Mouse (Mus musculus): ENCODE results near the gene Tbl2. TPM values are rescaled to one million over a fixed set of nuclear protein-coding genes. Genes with fewer than 3 reads are reported as not detected.

Tbl2 gene
- total and polyA plus RNA-seq, 2 experiments from 2014 or later, result 10.7 to 36.9 TPM

DNA sequence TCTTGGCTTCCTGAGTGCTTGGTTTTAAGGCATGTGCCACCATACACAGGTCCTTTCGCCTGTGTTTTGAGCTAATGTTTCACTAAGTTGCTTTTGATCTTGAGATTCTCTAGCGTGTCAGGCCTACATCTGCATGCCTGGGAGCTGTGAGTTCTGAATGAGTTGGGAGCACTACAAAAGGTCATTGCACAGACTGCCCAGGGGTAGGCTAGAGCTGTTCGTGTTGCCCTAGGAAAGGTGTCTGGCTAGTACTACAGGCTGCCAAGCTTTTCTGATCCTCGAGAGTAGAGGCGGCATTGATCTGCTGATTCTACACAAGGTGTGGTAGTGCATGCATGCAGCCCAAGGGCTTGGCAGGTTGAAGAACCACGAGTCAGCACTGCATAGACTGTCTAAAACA lies 13.4 kb downstream of the Tbl2 start:
- Histone ChIP-seq H3K27ac (no peak overlapping the region), H3K9ac (replicated peaks; ENCODE audit: low read length) (no peak overlapping the region), H3K4me2 (ENCODE audit: low read depth, low read length) (no peak overlapping the region), H3K36me3 (ENCODE audit: insufficient read depth, low read length) (peaks cover 27% of the 10 kb centered on the region; the same call in 1 of the 2 replicates), H3K4me3 (ENCODE audit: low read length) (no peak overlapping the region), H3K27me3 (ENCODE audit: insufficient read depth, low read length) (no peaks in the 10 kb centered on the region), H3K4me1 (ENCODE audit: insufficient read depth, low read length) (no peaks in the 10 kb centered on the region), H3K9me3 (ENCODE audit: low read length) (no peaks in the 10 kb centered on the region)
- WGBS, result 90% methylated on average over 6 of the region's 6 CpGs
- no peak for DNase-seq (ENCODE audit: low spot score)
- ATAC-seq, result no peak
- no peak for TF ChIP-seq CTCF (IDR thresholded peaks at IDR 0.05; ENCODE audit: low read depth)

DNA sequence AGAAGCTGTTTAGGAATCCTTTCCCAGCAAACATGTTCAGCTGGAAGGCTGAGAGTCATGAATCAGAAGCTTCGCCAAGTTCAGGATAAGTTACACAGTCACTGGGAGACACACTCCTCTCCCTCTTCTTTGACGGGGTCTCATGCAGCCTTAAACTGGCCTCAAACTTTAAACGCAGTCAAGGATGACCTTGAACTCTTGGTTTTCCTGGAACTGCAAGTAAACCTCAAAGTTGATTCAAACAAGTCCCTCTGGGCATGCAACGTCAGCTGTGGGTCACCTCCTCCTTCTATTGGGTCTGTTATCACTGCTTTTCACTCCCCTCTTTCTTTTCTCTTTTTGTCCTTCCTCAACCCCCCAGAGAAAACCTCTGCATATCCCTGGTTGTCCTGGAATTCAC lies 17.5 kb downstream of the Tbl2 start:
- H3K4me1 ChIP-seq (ENCODE audit: insufficient read depth, low read length), result peaks cover 7% of the 10 kb centered on the region; the same call in 1 of the 2 replicates
- WGBS, result 84% methylated on average over 4 of the region's 4 CpGs
- no peak overlapping the region for H3K4me2 ChIP-seq (ENCODE audit: low read depth, low read length)
- ATAC-seq (no peak), DNase-seq (ENCODE audit: low spot score) (no peak)
- no peak overlapping the region for H3K27ac ChIP-seq
- no peak for TF ChIP-seq CTCF (IDR thresholded peaks at IDR 0.05; ENCODE audit: low read depth)
- no peaks in the 10 kb centered on the region for H3K9me3 ChIP-seq (ENCODE audit: low read length)
- no peak overlapping the region for H3K9ac ChIP-seq (replicated peaks; ENCODE audit: low read length)
- H3K4me3 ChIP-seq (ENCODE audit: low read length), result no peak overlapping the region
- no peaks in the 10 kb centered on the region for H3K27me3 ChIP-seq (ENCODE audit: insufficient read depth, low read length)
- peaks cover 6% of the 10 kb centered on the region; the same call in 1 of the 2 replicates for H3K36me3 ChIP-seq (ENCODE audit: insufficient read depth, low read length)

DNA sequence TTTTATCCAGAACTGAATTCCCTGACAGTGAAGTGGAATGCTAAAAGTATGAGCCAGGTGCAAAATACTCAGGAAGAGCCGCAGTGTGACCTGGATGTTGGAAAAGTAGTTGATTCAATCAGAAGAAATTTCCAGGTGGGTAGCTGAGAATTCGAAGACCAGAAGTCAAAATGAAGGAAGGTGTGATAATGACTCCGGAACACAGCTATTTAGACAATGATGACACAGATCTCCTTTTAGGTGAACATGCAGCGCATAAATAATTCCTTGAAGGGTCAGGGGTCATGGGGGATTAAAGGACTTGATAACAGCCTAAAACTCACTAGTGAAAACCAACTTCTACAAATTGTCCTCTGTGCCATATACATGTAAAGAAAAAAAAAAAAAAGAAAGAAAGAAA lies 18.0 kb downstream of the Tbl2 start:
- no peaks in the 10 kb centered on the region for H3K27me3 ChIP-seq (ENCODE audit: insufficient read depth, low read length)
- no peak for ATAC-seq
- no peak overlapping the region for H3K4me3 ChIP-seq (ENCODE audit: low read length)
- H3K4me2 ChIP-seq (ENCODE audit: low read depth, low read length), result peak overlapping the region; percentile 94; the same call in 1 of the 2 replicates
- WGBS, result 97% methylated on average over 4 of the region's 4 CpGs
- no peak for TF ChIP-seq CTCF (IDR thresholded peaks at IDR 0.05; ENCODE audit: low read depth)
- peak overlapping the region; percentile 98 for H3K27ac ChIP-seq
- peaks cover 11% of the 10 kb centered on the region; the same call in 1 of the 2 replicates for H3K36me3 ChIP-seq (ENCODE audit: insufficient read depth, low read length)
- H3K9ac ChIP-seq (replicated peaks; ENCODE audit: low read length), result no peak overlapping the region
- peaks cover 7% of the 10 kb centered on the region; the same call in 1 of the 2 replicates for H3K4me1 ChIP-seq (ENCODE audit: insufficient read depth, low read length)
- no peak for DNase-seq (ENCODE audit: low spot score)
- no peaks in the 10 kb centered on the region for H3K9me3 ChIP-seq (ENCODE audit: low read length)

DNA sequence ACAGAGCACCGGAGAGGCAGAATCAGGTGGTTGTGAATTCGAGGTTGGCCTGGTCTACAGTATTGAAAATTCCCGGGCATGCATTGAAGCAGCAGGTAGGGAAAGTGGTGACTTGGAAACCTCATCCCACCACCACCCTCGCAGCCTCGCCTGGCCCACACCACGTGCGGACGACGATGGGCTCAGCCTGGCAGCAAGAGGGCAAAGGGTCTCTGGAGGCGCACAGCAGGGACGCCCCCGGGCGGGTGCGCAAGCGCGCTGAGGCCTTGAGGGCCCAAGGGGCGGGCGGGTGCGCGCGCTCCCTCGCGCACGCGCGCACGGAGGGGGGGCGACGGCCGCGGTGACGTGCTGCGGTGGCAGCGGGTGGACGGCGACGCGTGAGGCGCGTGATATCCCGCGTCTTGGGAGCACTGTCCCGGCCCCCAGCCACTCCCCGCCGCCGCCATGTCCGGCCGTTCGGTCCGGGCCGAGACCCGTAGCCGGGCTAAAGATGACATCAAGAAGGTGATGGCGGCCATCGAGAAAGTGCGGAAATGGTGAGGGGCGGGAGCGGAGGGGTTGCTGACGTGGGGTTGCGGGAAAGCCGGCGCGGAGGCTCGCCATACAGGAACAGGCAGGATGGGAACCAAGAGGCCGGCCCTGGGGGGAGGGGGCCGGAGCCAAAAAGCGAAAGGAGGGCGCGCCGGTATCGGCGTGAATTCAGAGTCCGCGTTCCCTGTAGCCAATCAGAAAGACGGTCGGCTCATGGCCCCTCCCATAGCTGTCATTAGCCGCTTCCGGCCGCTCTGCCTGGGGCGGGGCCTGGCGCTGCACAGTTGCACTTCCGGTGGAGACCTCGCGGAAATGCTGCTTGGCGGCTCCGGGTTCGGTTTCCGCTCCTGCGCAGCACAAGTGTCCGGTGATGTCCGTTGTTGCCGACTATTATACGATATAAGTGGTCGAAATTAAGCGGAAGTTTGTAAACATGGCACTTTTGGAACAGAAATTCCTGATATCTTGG lies 18.9 kb downstream of the Tbl2 start, which contains the start of gene Bcl7b:
Gene Bcl7b, plus strand, starts transcription at position 221 of the 1,000 bp plus-strand sequence.
- H3K27ac ChIP-seq, result peak within 1 kb of the TSS; percentile 98
- WGBS, result 2% methylated on average over 89 of the region's 95 CpGs
- DNase-seq (ENCODE audit: low spot score), result peak; percentile 98
- H3K36me3 ChIP-seq (ENCODE audit: insufficient read depth, low read length), result peaks cover 18% of the 10 kb centered on the region; the same call in 1 of the 2 replicates
- peak; percentile 99 for ATAC-seq
- H3K4me2 ChIP-seq (ENCODE audit: low read depth, low read length), result peak within 1 kb of the TSS; percentile 94
- H3K27me3 ChIP-seq (ENCODE audit: insufficient read depth, low read length), result no peaks in the 10 kb centered on the region
- H3K9me3 ChIP-seq (ENCODE audit: low read length), result no peaks in the 10 kb centered on the region
- peaks cover 7% of the 10 kb centered on the region; the same call in 1 of the 2 replicates for H3K4me1 ChIP-seq (ENCODE audit: insufficient read depth, low read length)
- H3K4me3 ChIP-seq (ENCODE audit: low read length), result peak within 1 kb of the TSS; percentile 65
- peak within 1 kb of the TSS; percentile 86 for H3K9ac ChIP-seq (replicated peaks; ENCODE audit: low read length)
- TF ChIP-seq CTCF (IDR thresholded peaks at IDR 0.05; ENCODE audit: low read depth), result no peak

DNA sequence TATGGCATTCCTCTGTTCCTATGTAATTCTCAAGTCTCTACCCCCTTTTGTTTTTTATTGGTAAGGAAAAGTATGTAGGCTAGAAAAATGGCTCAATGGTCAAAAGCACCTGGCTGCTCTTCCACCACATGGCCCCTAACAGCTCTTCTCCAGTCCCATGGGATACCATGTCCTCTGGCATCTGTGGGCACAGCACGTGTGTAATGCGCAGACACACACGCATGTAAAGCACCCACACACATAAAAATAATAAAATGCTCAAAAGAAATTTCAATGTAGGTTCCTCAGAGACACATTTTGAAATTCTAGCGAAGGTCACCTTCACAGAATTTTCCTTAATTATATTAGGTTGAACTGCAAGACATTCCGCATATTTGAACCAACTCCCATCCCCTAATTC lies 20.0 kb downstream of the Tbl2 start:
- H3K9me3 ChIP-seq (ENCODE audit: low read length), result no peaks in the 10 kb centered on the region
- H3K4me3 ChIP-seq (ENCODE audit: low read length), result peak overlapping the region; percentile 65
- H3K9ac ChIP-seq (replicated peaks; ENCODE audit: low read length), result peak overlapping the region; percentile 86
- peak overlapping the region; percentile 94 for H3K4me2 ChIP-seq (ENCODE audit: low read depth, low read length)
- no peaks in the 10 kb centered on the region for H3K27me3 ChIP-seq (ENCODE audit: insufficient read depth, low read length)
- peaks cover 7% of the 10 kb centered on the region; the same call in 1 of the 2 replicates for H3K4me1 ChIP-seq (ENCODE audit: insufficient read depth, low read length)
- peak overlapping the region; percentile 98 for H3K27ac ChIP-seq
- 88% methylated on average over 5 of the region's 5 CpGs for WGBS
- TF ChIP-seq CTCF (IDR thresholded peaks at IDR 0.05; ENCODE audit: low read depth), result no peak
- no peak for ATAC-seq
- H3K36me3 ChIP-seq (ENCODE audit: insufficient read depth, low read length), result peaks cover 20% of the 10 kb centered on the region
- DNase-seq (ENCODE audit: low spot score), result no peak

DNA sequence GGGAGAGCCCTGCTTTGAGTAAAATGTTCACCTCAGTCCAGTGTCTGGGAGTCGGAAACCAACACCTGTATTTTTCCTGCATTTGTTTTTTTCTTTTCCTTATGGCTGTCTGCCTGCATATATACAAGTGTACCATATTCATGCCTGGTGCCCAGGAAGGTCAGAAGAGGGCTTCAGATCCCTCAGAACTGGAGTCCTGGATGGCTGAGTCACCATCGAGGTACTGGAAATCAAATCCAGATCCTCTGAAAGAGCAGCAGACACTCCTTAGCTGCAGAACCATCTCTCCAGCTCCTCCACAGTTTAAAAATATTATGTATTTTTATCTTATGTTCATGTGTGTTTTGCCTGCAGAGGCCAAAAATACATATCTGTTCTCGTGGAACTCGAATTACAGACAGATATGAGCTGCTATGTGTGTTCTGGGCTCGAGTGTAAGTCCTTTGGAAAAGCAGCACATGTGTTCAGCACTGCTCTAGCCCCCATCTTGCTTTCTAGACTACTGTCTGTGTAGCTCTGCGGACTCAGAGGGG lies 22.3 kb downstream of the Tbl2 start:
- WGBS, result 94% methylated on average over 6 of the region's 6 CpGs
- DNase-seq (ENCODE audit: low spot score) (no peak), ATAC-seq (no peak)
- H3K9ac ChIP-seq (replicated peaks; ENCODE audit: low read length), result no peak overlapping the region
- no peaks in the 10 kb centered on the region for H3K27me3 ChIP-seq (ENCODE audit: insufficient read depth, low read length)
- no peak overlapping the region for H3K4me2 ChIP-seq (ENCODE audit: low read depth, low read length)
- no peak overlapping the region for H3K4me3 ChIP-seq (ENCODE audit: low read length)
- no peak for TF ChIP-seq CTCF (IDR thresholded peaks at IDR 0.05; ENCODE audit: low read depth)
- peaks cover 27% of the 10 kb centered on the region for H3K36me3 ChIP-seq (ENCODE audit: insufficient read depth, low read length)
- H3K27ac ChIP-seq, result no peak overlapping the region
- H3K9me3 ChIP-seq (ENCODE audit: low read length), result no peaks in the 10 kb centered on the region
- peaks cover 7% of the 10 kb centered on the region; the same call in 1 of the 2 replicates for H3K4me1 ChIP-seq (ENCODE audit: insufficient read depth, low read length)

Measured in hindbrain, postnatal 0 days (tissue).